Mouse (Mus musculus): ENCODE results near the gene Rab31. TPM values are rescaled to one million over a fixed set of nuclear protein-coding genes. Genes with fewer than 3 reads are reported as not detected.

Rab31 gene
- polyA plus RNA-seq, 1 experiment from 2014 or later, result 59.8 TPM

- Histone ChIP-seq H3K4me2 (no peak overlapping the region), H3K27ac (no peak overlapping the region), H3K9me3 (peaks cover 5% of the 10 kb centered on the region; the same call in 1 of the 2 replicates), H3K4me3 (no peak overlapping the region), H3K4me1 (no peaks in the 10 kb centered on the region), H3K9ac (no peak overlapping the region), H3K36me3 (peaks cover 13% of the 10 kb centered on the region), H3K27me3 (no peaks in the 10 kb centered on the region)
- ATAC-seq (ENCODE audit: insufficient number of reproducible peaks, insufficient read depth, low FRiP score, low TSS enrichment, low read depth), result no peak
Observed at GRCm38 (mm10) chr17:65750301-65750700, 22.3 kb downstream of the Rab31 start.

GRCm38 (mm10) chr17:65749803-65750202 lies 22.7 kb downstream of the Rab31 start:
- H3K27me3 ChIP-seq, result no peaks in the 10 kb centered on the region
- ATAC-seq (ENCODE audit: insufficient number of reproducible peaks, insufficient read depth, low FRiP score, low TSS enrichment, low read depth), result no peak
- no peak overlapping the region for H3K27ac ChIP-seq
- no peak overlapping the region for H3K4me2 ChIP-seq
- no peak overlapping the region for H3K9ac ChIP-seq
- WGBS, result 94% methylated on average over 7 of the region's 7 CpGs
- H3K36me3 ChIP-seq, result peaks cover 12% of the 10 kb centered on the region
- no peak overlapping the region for H3K4me3 ChIP-seq
- no peaks in the 10 kb centered on the region for H3K4me1 ChIP-seq
- H3K9me3 ChIP-seq, result peaks cover 5% of the 10 kb centered on the region; the same call in 1 of the 2 replicates

- H3K4me2 ChIP-seq, result no peak overlapping the region
- no peak overlapping the region for H3K9ac ChIP-seq
- H3K27ac ChIP-seq, result no peak overlapping the region
- no peak for ATAC-seq (ENCODE audit: insufficient number of reproducible peaks, insufficient read depth, low FRiP score, low TSS enrichment, low read depth)
- no peaks in the 10 kb centered on the region for H3K27me3 ChIP-seq
- H3K9me3 ChIP-seq, result no peaks in the 10 kb centered on the region
- WGBS, result 85% methylated on average over 6 of the region's 6 CpGs
- no peaks in the 10 kb centered on the region for H3K4me1 ChIP-seq
- H3K36me3 ChIP-seq, result peaks cover 11% of the 10 kb centered on the region; the same call in 1 of the 2 replicates
- no peak overlapping the region for H3K4me3 ChIP-seq
Observed at GRCm38 (mm10) chr17:65748997-65749396, 23.6 kb downstream of the Rab31 start.

- no peak overlapping the region for H3K4me3 ChIP-seq
- H3K27me3 ChIP-seq, result no peaks in the 10 kb centered on the region
- H3K4me1 ChIP-seq, result no peaks in the 10 kb centered on the region
- H3K9ac ChIP-seq, result no peak overlapping the region
- H3K27ac ChIP-seq, result no peak overlapping the region
- H3K36me3 ChIP-seq, result peaks cover 14% of the 10 kb centered on the region; the same call in 1 of the 2 replicates
- WGBS, result 84% methylated on average over 6 of the region's 6 CpGs
- no peak overlapping the region for H3K4me2 ChIP-seq
- ATAC-seq (ENCODE audit: insufficient number of reproducible peaks, insufficient read depth, low FRiP score, low TSS enrichment, low read depth), result no peak
- H3K9me3 ChIP-seq, result no peaks in the 10 kb centered on the region
Observed at GRCm38 (mm10) chr17:65746314-65746713, 26.2 kb downstream of the Rab31 start.

- H3K4me2 ChIP-seq, result no peak overlapping the region
Observed at GRCm38 (mm10) chr17:65743664-65744330, 28.8 kb downstream of the Rab31 start.

GRCm38 (mm10) chr17:65742969-65743368 lies 29.6 kb downstream of the Rab31 start:
- Histone ChIP-seq H3K4me3 (no peak overlapping the region), H3K27ac (no peak overlapping the region), H3K4me2 (no peak overlapping the region), H3K9ac (no peak overlapping the region), H3K4me1 (no peaks in the 10 kb centered on the region), H3K36me3 (peaks cover 12% of the 10 kb centered on the region; the same call in 1 of the 2 replicates), H3K27me3 (no peaks in the 10 kb centered on the region), H3K9me3 (no peaks in the 10 kb centered on the region)
- WGBS, result 70% methylated on average over 4 of the region's 4 CpGs
- no peak for ATAC-seq (ENCODE audit: insufficient number of reproducible peaks, insufficient read depth, low FRiP score, low TSS enrichment, low read depth)

More at GRCm38 (mm10) chr17:65743664-65744330, 28.8 kb downstream of the Rab31 start:
- H3K36me3 ChIP-seq, result peaks cover 12% of the 10 kb centered on the region; the same call in 1 of the 2 replicates
- no peaks in the 10 kb centered on the region for H3K27me3 ChIP-seq
- 74% methylated on average over 11 of the region's 11 CpGs for WGBS
- H3K4me3 ChIP-seq, result no peak overlapping the region
- no peak overlapping the region for H3K9ac ChIP-seq
- ATAC-seq (ENCODE audit: insufficient number of reproducible peaks, insufficient read depth, low FRiP score, low TSS enrichment, low read depth), result no peak
- no peaks in the 10 kb centered on the region for H3K4me1 ChIP-seq
- no peak overlapping the region for H3K27ac ChIP-seq
- no peaks in the 10 kb centered on the region for H3K9me3 ChIP-seq

- no peak for ATAC-seq (ENCODE audit: insufficient number of reproducible peaks, insufficient read depth, low FRiP score, low TSS enrichment, low read depth)
- H3K36me3 ChIP-seq, result peaks cover 12% of the 10 kb centered on the region; the same call in 1 of the 2 replicates
- no peak overlapping the region for H3K9ac ChIP-seq
- no peaks in the 10 kb centered on the region for H3K4me1 ChIP-seq
- 81% methylated on average over 10 of the region's 10 CpGs for WGBS
- H3K27me3 ChIP-seq, result no peaks in the 10 kb centered on the region
- no peak overlapping the region for H3K27ac ChIP-seq
- H3K4me2 ChIP-seq, result no peak overlapping the region
- no peaks in the 10 kb centered on the region for H3K9me3 ChIP-seq
- H3K4me3 ChIP-seq, result no peak overlapping the region
Observed at GRCm38 (mm10) chr17:65742245-65742905, 30.2 kb downstream of the Rab31 start.

- Histone ChIP-seq H3K9ac (no peak overlapping the region), H3K27me3 (no peaks in the 10 kb centered on the region), H3K36me3 (peaks cover 12% of the 10 kb centered on the region; the same call in 1 of the 2 replicates), H3K4me3 (no peak overlapping the region), H3K4me2 (no peak overlapping the region), H3K4me1 (no peaks in the 10 kb centered on the region), H3K27ac (no peak overlapping the region), H3K9me3 (no peaks in the 10 kb centered on the region)
- ATAC-seq (ENCODE audit: insufficient number of reproducible peaks, insufficient read depth, low FRiP score, low TSS enrichment, low read depth), result no peak
- 91% methylated on average over 4 of the region's 4 CpGs for WGBS
Observed at GRCm38 (mm10) chr17:65741565-65741964, 31.0 kb downstream of the Rab31 start.

- H3K27me3 ChIP-seq, result no peaks in the 10 kb centered on the region
- no peak overlapping the region for H3K4me3 ChIP-seq
- peaks cover 12% of the 10 kb centered on the region; the same call in 1 of the 2 replicates for H3K36me3 ChIP-seq
- no peaks in the 10 kb centered on the region for H3K9me3 ChIP-seq
- H3K27ac ChIP-seq, result no peak overlapping the region
- ATAC-seq (ENCODE audit: insufficient number of reproducible peaks, insufficient read depth, low FRiP score, low TSS enrichment, low read depth), result no peak
- no peak overlapping the region for H3K9ac ChIP-seq
- WGBS, result 85% methylated on average over 15 of the region's 15 CpGs
- no peaks in the 10 kb centered on the region for H3K4me1 ChIP-seq
- no peak overlapping the region for H3K4me2 ChIP-seq
Observed at GRCm38 (mm10) chr17:65739874-65740725, 32.5 kb downstream of the Rab31 start.

- H3K4me1 ChIP-seq, result no peaks in the 10 kb centered on the region
- no peaks in the 10 kb centered on the region for H3K36me3 ChIP-seq
- H3K27me3 ChIP-seq, result no peaks in the 10 kb centered on the region
- H3K9ac ChIP-seq, result no peak overlapping the region
- ATAC-seq (ENCODE audit: insufficient number of reproducible peaks, insufficient read depth, low FRiP score, low TSS enrichment, low read depth), result no peak
- 81% methylated on average over 6 of the region's 6 CpGs for WGBS
- no peak overlapping the region for H3K4me3 ChIP-seq
- H3K4me2 ChIP-seq, result no peak overlapping the region
- no peak overlapping the region for H3K27ac ChIP-seq
- H3K9me3 ChIP-seq, result no peaks in the 10 kb centered on the region
Observed at GRCm38 (mm10) chr17:65737622-65738021, 34.9 kb downstream of the Rab31 start.

- H3K9me3 ChIP-seq, result no peaks in the 10 kb centered on the region
- H3K4me1 ChIP-seq, result no peaks in the 10 kb centered on the region
- no peaks in the 10 kb centered on the region for H3K27me3 ChIP-seq
- H3K4me2 ChIP-seq, result no peak overlapping the region
- H3K4me3 ChIP-seq, result no peak overlapping the region
- H3K9ac ChIP-seq, result no peak overlapping the region
- WGBS, result 83% methylated on average over 5 of the region's 5 CpGs
- no peak overlapping the region for H3K27ac ChIP-seq
- H3K36me3 ChIP-seq, result no peaks in the 10 kb centered on the region
- ATAC-seq (ENCODE audit: insufficient number of reproducible peaks, insufficient read depth, low FRiP score, low TSS enrichment, low read depth), result no peak
Observed at GRCm38 (mm10) chr17:65737175-65737574, 35.4 kb downstream of the Rab31 start.
